Mouse (Mus musculus) kidney, embryonic 14.5 days (tissue): ENCODE data around the gene Baz2b. TPM values are rescaled to one million over a fixed set of nuclear protein-coding genes. Genes with fewer than 3 reads are reported as not detected.

Source experiments
- ATAC-seq: fragments of 200-750 bp; cut with Nextera tagmentation; 2 replicates; pipeline ENCODE4 v1.8.0; 2017; ENCODE audit warnings: moderate number of reproducible peaks, mild to moderate bottlenecking, moderate TSS enrichment, moderate library complexity; ENCODE audit not compliant: low FRiP score, low TSS enrichment
- H3K27ac ChIP-seq: fragments of 300-500 bp; sonication (generic); 2 replicates; pipeline ENCODE4 v1.5.1; 2014; ENCODE audit warnings: low read depth, mild to moderate bottlenecking, low read length, moderate library complexity, mixed read lengths
- H3K27me3 ChIP-seq: fragments of 300-500 bp; sonication (generic); 2 replicates; pipeline ENCODE4 v1.6.1; 2014; ENCODE audit warnings: mild to moderate bottlenecking, low read length; ENCODE audit not compliant: control insufficient read depth, insufficient read depth
- H3K36me3 ChIP-seq: fragments of 300-500 bp; sonication (generic); 2 replicates; pipeline ENCODE4 v1.6.1; 2014; ENCODE audit warnings: low read length, mixed read lengths; ENCODE audit not compliant: control insufficient read depth, insufficient read depth
- H3K4me1 ChIP-seq: fragments of 300-500 bp; sonication (generic); 2 replicates; pipeline ENCODE4 v1.6.1; 2014; ENCODE audit warnings: low read length, mixed read lengths; ENCODE audit not compliant: control insufficient read depth, insufficient read depth
- H3K4me2 ChIP-seq: fragments of 300-500 bp; sonication (generic); replicated peaks from 2 replicates; pipeline ENCODE4 v1.6.1; 2014; ENCODE audit warnings: low read depth, mild to moderate bottlenecking, low read length
- H3K4me3 ChIP-seq: fragments of 300-500 bp; sonication (generic); 2 replicates; pipeline ENCODE4 v1.5.1; 2014; ENCODE audit warnings: mild to moderate bottlenecking, low read length
- H3K9ac ChIP-seq: fragments of 300-500 bp; sonication (generic); 2 replicates; pipeline ENCODE4 v1.6.1; 2014; ENCODE audit warnings: low read depth, mild to moderate bottlenecking, low read length, moderate library complexity
- H3K9me3 ChIP-seq: fragments of 300-500 bp; sonication (generic); 2 replicates; pipeline ENCODE4 v1.6.1; 2016; ENCODE audit warnings: low read length; ENCODE audit not compliant: control insufficient read depth
- WGBS: fragments of 180-500 bp; shearing (Covaris S2); extraction: QIAGEN DNeasy Blood & Tissue Kit; methylation state at CpG from one replicate; pipeline ENCODE4 v1.1.7; 2014; 5-methylcytosine and 5-hydroxymethylcytosine counted together
- polyA plus RNA-seq: library from polyadenylated mRNA; unstranded; fragments of >200 nt; fragmentation: Nextera tagmentation; extraction: Ambion mirVana; gene quantifications from 2 replicates; pipeline ENCODE4 v1.2.1, GENCODE M21; 2014

The Baz2b gene
- polyA plus RNA-seq, 1 experiment from 2014 or later = 70.4 TPM

- H3K27me3 ChIP-seq = no peaks in the 10 kb centered on the region
- no peak overlapping the region for H3K9ac ChIP-seq
- no peak overlapping the region for H3K4me3 ChIP-seq
- H3K4me1 ChIP-seq = no peaks in the 10 kb centered on the region
- no peaks in the 10 kb centered on the region for H3K9me3 ChIP-seq
- no peak overlapping the region for H3K27ac ChIP-seq
- 78% methylated on average over 5 of the region's 5 CpGs for WGBS
- 0 out of 2 replicates have a peak, but pooled peaks cover 3% of the 10 kb centered on the region for H3K36me3 ChIP-seq
- no peak for ATAC-seq
- no peak overlapping the region for H3K4me2 ChIP-seq
These were observed 144.2 kb downstream of the Baz2b start for GRCm38 (mm10) chr2:60065415-60065814.

GRCm38 (mm10) chr2:60060185-60060775, 149.4 kb downstream of the Baz2b start:
- WGBS = 93% methylated on average over 1 of the region's 1 CpGs
- Histone ChIP-seq H3K4me1 (0 out of 2 replicates have a peak, but pooled peaks cover 3% of the 10 kb centered on the region), H3K9me3 (no peaks in the 10 kb centered on the region), H3K27ac (no peak overlapping the region), H3K36me3 (peaks cover 3% of the 10 kb centered on the region; the same call in 1 of the 2 replicates), H3K4me2 (no peak overlapping the region), H3K9ac (no peak overlapping the region), H3K4me3 (no peak overlapping the region), H3K27me3 (no peaks in the 10 kb centered on the region)
- ATAC-seq = no peak

GRCm38 (mm10) chr2:60059300-60059699, 150.3 kb downstream of the Baz2b start:
- Histone ChIP-seq H3K4me3 (no peak overlapping the region), H3K27ac (no peak overlapping the region), H3K4me1 (0 out of 2 replicates have a peak, but pooled peaks cover 3% of the 10 kb centered on the region), H3K36me3 (peaks cover 2% of the 10 kb centered on the region; the same call in 1 of the 2 replicates), H3K9ac (no peak overlapping the region), H3K4me2 (no peak overlapping the region), H3K27me3 (no peaks in the 10 kb centered on the region), H3K9me3 (no peaks in the 10 kb centered on the region)
- ATAC-seq = no peak
- 93% methylated on average over 5 of the region's 5 CpGs for WGBS

GRCm38 (mm10) chr2:60056043-60056442, 153.6 kb downstream of the Baz2b start:
- H3K4me1 ChIP-seq = 0 out of 2 replicates have a peak, but pooled peaks cover 3% of the 10 kb centered on the region
- H3K27me3 ChIP-seq = no peaks in the 10 kb centered on the region
- H3K4me3 ChIP-seq = no peak overlapping the region
- ATAC-seq = no peak
- H3K36me3 ChIP-seq = no peaks in the 10 kb centered on the region; the same call in 1 of the 2 replicates
- no peaks in the 10 kb centered on the region for H3K9me3 ChIP-seq
- WGBS = 43% methylated on average over 4 of the region's 4 CpGs
- H3K27ac ChIP-seq = no peak overlapping the region
- H3K9ac ChIP-seq = no peak overlapping the region
- H3K4me2 ChIP-seq = no peak overlapping the region

GRCm38 (mm10) chr2:60054808-60055535, 154.7 kb downstream of the Baz2b start:
- H3K4me1 ChIP-seq = 0 out of 2 replicates have a peak, but pooled peaks cover 3% of the 10 kb centered on the region
- no peak overlapping the region for H3K9ac ChIP-seq
- no peaks in the 10 kb centered on the region; the same call in 1 of the 2 replicates for H3K36me3 ChIP-seq
- no peak overlapping the region for H3K4me3 ChIP-seq
- H3K9me3 ChIP-seq = no peaks in the 10 kb centered on the region
- H3K27me3 ChIP-seq = no peaks in the 10 kb centered on the region
- no peak overlapping the region for H3K27ac ChIP-seq
- no peak overlapping the region for H3K4me2 ChIP-seq
- no peak for ATAC-seq
- 82% methylated on average over 10 of the region's 10 CpGs for WGBS

- Histone ChIP-seq H3K36me3 (no peaks in the 10 kb centered on the region; the same call in 1 of the 2 replicates), H3K27me3 (no peaks in the 10 kb centered on the region), H3K9me3 (no peaks in the 10 kb centered on the region), H3K9ac (no peak overlapping the region), H3K4me1 (0 out of 2 replicates have a peak, but pooled peaks cover 3% of the 10 kb centered on the region), H3K4me3 (no peak overlapping the region), H3K4me2 (no peak overlapping the region), H3K27ac (no peak overlapping the region)
- ATAC-seq = no peak
- WGBS = 71% methylated on average over 11 of the region's 11 CpGs
These were observed 156.2 kb downstream of the Baz2b start for GRCm38 (mm10) chr2:60053222-60054010.

GRCm38 (mm10) chr2:60050667-60051460, 158.8 kb downstream of the Baz2b start:
- H3K27ac ChIP-seq = no peak overlapping the region
- no peaks in the 10 kb centered on the region for H3K36me3 ChIP-seq
- ATAC-seq = no peak
- no peaks in the 10 kb centered on the region for H3K27me3 ChIP-seq
- H3K9ac ChIP-seq = no peak overlapping the region
- WGBS = 83% methylated on average over 9 of the region's 9 CpGs
- H3K4me3 ChIP-seq = no peak overlapping the region
- H3K9me3 ChIP-seq = no peaks in the 10 kb centered on the region
- no peaks in the 10 kb centered on the region for H3K4me1 ChIP-seq
- no peak overlapping the region for H3K4me2 ChIP-seq

GRCm38 (mm10) chr2:60049889-60050288, 159.8 kb downstream of the Baz2b start:
- Histone ChIP-seq H3K4me1 (no peaks in the 10 kb centered on the region), H3K4me2 (no peak overlapping the region), H3K4me3 (no peak overlapping the region), H3K36me3 (no peaks in the 10 kb centered on the region), H3K27me3 (no peaks in the 10 kb centered on the region), H3K9me3 (no peaks in the 10 kb centered on the region), H3K27ac (no peak overlapping the region), H3K9ac (no peak overlapping the region)
- WGBS = 81% methylated on average over 4 of the region's 4 CpGs
- ATAC-seq = no peak
